Mouse (Mus musculus) cortical plate, adult 2 months (tissue): ENCODE measurements at regions not wholly inside any gene's neighbourhood (a gene's known extent, or its start where the extent isn't known, plus 50 kb on each side); places are given as distances from the start of the nearest gene placed in this dataset.

Experiments used
- H3K27ac ChIP-seq: fragments of 200-500 bp; 2 replicates; pipeline ENCODE4 v1.5.1; 2012; ENCODE audit warnings: low read length, control low read depth, inconsistent platforms; ENCODE audit not compliant: insufficient read depth
- H3K4me1 ChIP-seq: fragments of 200-500 bp; 2 replicates; pipeline ENCODE4 v1.6.1; 2011; ENCODE audit warnings: low read length; ENCODE audit not compliant: control insufficient read depth, insufficient read depth
- H3K4me3 ChIP-seq: fragments of 200-500 bp; 2 replicates; pipeline ENCODE4 v1.5.1; 2011; ENCODE audit warnings: mild to moderate bottlenecking, low read length, control low read depth; ENCODE audit not compliant: insufficient read depth
- CTCF ChIP-seq: fragments of 200-500 bp; IDR thresholded peaks from 2 replicates; pipeline ENCODE4 v1.5.1; 2011; ENCODE audit warnings: mild to moderate bottlenecking, control low read depth, low read length; ENCODE audit not compliant: insufficient read depth; ENCODE audit errors: extremely low read depth
- POLR2A ChIP-seq: fragments of 200-500 bp; IDR thresholded peaks from 2 replicates; pipeline ENCODE4 v1.6.1; 2011; ENCODE audit warnings: mild to moderate bottlenecking, low read length, control low read depth; ENCODE audit not compliant: insufficient read depth; ENCODE audit errors: extremely low read depth

DNA sequence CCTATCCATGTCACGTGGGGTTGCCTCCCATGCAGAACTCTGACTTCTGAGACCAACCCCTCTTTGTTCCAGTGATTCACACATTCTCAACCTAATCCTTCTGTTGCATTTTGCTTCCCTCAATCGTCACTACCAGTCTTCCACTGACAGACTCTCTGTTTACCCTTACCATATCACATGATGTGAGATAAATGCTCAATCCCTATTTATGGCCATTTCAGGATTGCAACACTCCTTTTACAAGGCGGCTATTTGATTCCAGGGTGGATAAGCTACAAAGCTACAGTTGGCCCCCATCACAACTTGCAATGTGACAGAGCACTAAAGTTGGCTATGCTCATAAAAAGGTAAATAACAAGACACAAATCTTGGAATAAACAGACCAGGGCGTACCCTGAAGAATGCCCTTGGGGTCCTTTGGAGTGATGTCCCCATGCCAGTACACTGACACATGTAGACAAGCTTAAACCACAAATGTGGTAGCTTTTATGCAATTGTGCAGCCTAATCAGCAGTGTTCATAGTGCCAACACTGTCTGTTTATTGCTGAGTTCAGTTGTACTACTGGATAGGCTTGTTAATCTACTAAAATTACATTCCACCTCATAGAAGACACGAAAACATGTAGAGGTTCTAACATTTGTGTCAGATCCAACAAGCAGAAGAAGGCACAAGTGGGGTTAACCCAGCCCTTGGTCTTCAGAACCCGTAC is 384.4 kb downstream of the Osr1 start:
- no peak for TF ChIP-seq POLR2A
- TF ChIP-seq CTCF: no peak
- no peak overlapping the region for H3K4me3 ChIP-seq
- H3K4me1 ChIP-seq: no peaks in the 10 kb centered on the region
- H3K27ac ChIP-seq: no peak overlapping the region

DNA sequence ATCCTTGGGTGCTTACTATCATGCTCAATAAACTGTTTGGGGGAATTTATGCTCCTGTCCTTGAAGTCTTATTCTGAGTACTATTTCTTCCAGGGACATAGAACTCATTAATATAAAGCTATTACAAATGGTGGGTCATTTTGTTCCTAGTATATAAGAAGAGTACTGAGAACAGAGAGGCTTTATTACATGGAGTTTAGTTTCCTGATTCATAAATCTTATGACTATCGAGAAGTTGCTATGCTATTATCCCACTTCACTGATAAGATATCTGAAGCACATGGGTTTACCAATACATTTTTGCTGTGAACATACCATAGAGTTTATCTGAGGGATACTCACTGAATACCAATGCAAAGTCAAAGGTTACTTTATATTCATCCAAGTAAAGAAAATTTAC is 399.5 kb downstream of the Osr1 start:
- Histone ChIP-seq H3K27ac (no peak overlapping the region), H3K4me1 (no peaks in the 10 kb centered on the region), H3K4me3 (no peak overlapping the region)
- TF ChIP-seq POLR2A (no peak), CTCF (no peak)

DNA sequence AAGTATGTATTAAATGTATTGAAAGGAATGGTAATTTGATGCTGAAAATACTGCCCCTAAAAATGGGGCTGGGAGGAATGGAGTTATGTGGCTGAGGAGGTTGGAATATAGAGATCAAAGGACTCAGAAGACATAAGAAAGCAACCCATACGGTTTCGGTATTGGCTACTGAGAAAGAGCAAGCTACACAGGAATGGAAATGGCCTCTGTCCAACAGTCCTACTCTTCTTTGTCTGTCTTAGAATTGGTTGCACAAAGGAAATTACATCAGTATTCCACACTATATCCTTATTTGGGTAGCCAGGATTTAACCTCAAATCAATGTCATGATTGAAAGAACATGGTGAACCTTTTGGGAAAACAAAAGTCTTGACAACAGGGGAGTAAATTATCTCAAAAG is 399.0 kb upstream of the Nt5c1b start:
- H3K4me1 ChIP-seq: no peaks in the 10 kb centered on the region
- H3K27ac ChIP-seq: no peak overlapping the region
- TF ChIP-seq POLR2A (no peak), CTCF (no peak)
- H3K4me3 ChIP-seq: no peak overlapping the region

DNA sequence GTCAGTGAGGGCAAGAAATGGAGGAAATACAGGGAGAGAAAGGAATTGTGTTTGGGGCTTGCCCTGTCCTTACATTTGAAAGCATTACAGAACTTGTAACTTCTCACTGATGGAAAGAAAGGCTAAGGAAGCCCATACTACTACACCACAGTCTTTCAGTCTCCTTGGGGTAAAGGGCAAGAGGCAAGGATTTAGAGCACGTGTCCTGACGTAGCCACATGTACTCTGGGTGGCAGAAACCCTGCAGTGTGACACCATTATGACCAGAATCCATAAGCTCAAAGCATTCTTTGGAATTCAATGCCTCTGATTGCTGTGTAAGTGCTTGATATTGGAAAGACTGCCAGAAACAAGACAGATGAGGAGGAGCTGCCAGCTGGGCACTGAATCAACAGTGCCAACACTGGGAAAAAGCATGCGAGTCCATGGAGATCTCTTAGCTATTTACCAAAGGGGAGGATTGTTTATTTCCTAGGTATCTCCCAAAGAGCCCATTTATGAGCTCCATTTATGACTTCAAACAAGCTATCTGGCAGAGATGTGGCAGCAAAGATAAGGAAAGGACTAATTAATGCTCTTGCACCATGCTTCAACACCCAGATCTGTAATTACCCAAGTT is 391.2 kb upstream of the Nt5c1b start:
- Histone ChIP-seq H3K27ac (no peak overlapping the region), H3K4me3 (no peak overlapping the region), H3K4me1 (no peaks in the 10 kb centered on the region)
- TF ChIP-seq CTCF: no peak
- TF ChIP-seq POLR2A: no peak

DNA sequence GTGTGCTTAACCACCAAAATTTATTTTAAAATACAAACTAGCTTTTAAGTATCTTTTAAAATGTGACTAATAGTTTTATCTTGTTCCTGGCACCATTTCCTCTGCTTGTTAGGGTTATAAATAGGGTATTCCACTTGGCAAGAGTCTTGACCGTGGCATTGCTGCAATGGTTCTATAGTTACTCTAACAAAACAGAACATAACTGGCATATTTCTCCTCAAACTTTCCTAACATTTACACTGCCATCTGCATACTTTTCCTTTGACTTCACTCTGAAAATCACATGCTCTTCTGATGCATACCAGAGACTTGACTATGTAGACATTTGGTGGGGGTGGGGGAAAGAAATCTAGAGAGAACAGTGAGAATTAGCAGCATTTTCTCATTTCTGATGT is 390.7 kb upstream of the Nt5c1b start:
- Histone ChIP-seq H3K4me1 (no peaks in the 10 kb centered on the region), H3K4me3 (no peak overlapping the region), H3K27ac (no peak overlapping the region)
- no peak for TF ChIP-seq POLR2A
- no peak for TF ChIP-seq CTCF

DNA sequence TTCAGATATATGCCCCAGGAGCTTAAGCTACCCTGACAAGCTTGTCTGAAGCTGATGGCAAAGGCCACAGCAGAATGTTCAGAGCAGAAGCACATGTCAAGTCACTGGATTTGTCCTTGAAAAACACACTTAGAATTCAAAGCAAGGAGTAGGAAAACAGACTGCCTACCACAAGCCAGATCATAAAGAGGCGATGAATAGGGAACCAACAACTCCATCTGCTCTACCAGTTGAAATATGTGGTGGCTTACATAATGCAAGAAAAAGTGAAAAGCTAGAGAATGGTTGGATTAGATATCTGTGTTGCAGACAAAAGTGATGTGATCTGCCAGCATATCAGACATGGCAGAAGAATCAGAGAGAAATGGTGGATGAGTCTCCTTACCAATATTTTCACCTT is 378.5 kb upstream of the Nt5c1b start:
- H3K27ac ChIP-seq: no peak overlapping the region
- TF ChIP-seq POLR2A: no peak
- TF ChIP-seq CTCF: no peak

DNA sequence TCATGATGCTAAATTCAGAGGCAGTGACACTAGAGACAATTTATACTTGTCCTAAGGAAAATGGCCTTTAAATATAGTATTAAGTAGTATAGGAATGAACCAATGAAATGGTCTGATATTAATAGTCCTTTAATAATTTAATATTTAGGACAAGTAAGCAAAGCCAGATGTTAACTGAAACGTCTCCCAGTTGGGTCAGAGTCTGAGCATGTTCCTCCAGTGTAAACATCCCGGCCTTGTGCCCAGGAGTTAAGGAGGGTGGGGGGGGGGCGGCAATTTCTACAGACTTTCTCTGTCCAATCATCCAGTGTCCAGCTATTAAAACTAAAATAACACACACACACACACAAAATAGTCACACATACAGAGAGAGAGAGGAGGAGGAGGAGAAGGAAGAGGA is 374.1 kb upstream of the Nt5c1b start:
- TF ChIP-seq POLR2A (no peak), CTCF (no peak)
- H3K27ac ChIP-seq: no peak overlapping the region
- no peaks in the 10 kb centered on the region for H3K4me1 ChIP-seq
- no peak overlapping the region for H3K4me3 ChIP-seq

More for the DNA sequence above, 378.5 kb upstream of the Nt5c1b start:
- Histone ChIP-seq H3K4me1 (no peaks in the 10 kb centered on the region), H3K4me3 (no peak overlapping the region)

DNA sequence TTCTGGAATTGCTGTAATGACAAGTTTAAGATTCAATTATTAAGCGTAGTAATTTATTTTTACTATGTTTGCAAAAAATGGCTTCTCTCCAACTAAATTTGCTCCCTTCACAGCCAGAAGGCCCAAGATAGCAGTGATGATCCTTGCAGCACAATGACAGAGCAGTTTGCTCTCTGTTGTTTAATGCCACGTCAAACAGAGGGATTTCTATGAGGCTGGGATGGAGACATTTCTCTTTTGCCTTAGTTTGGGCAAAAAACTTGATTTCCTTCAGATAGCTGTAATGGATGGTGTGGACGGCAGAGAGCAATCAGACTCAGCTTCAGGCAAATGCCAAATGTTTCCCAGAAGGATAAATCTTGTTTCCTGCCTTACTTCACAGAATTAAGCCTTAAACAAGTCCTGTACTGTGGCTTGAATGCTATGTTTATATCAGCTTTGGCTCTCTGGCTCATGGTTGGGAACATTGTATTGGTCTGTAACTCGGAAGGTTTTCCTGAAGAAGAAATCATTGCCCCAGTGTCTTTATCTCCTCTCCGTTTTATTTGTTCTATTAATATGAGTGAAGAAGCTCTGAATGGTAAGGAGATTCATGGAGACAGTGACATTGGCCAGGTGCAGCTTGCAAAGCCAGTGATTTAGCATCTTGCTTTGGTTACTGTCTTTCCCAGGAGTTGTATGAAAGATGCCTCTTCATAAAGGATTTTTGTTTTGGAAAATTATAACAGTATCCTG is 373.2 kb upstream of the Nt5c1b start:
- Histone ChIP-seq H3K4me1 (no peaks in the 10 kb centered on the region), H3K4me3 (no peak overlapping the region), H3K27ac (no peak overlapping the region)
- TF ChIP-seq POLR2A (no peak), CTCF (no peak)

DNA sequence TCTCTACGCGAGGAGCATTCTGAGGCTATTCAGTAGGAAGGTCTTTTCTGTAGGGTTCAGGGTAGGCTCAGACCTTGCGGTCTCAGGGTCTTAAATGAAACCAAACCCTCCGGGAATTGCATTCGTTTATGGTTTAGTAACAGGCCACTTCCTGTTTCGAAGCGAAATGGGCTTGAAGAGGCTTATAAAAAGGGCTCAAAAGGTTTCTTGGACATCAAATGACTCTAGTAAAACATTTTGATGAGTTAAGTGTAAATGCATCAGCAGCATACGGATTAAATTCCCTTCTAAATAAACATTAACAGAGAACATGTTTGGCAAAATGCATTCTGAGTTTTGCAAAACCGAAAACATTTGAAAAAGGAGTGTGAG is 372.6 kb upstream of the Nt5c1b start:
- Histone ChIP-seq H3K4me3 (no peak overlapping the region), H3K27ac (no peak overlapping the region), H3K4me1 (no peaks in the 10 kb centered on the region)
- TF ChIP-seq CTCF (no peak), POLR2A (no peak)

DNA sequence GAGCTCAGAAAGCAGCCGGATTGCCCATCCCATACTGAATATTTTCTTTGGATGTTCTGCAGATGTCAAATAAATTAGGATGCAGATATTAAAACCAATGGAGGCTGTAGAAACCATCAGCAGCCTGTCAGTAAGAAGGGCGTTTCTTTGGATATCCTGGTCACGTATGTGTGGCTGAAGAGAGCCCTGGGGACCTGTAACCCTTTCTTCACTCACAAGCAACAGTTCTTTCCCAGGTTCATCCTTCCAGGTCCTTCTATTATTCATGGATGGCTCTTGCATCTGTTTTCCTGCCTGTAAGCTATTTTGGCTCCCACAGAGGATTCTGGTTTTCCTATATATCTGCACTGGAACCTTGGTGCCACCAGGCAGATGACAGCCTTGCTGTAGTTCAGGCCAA is 372.2 kb upstream of the Nt5c1b start:
- no peak for TF ChIP-seq POLR2A
- TF ChIP-seq CTCF: no peak
- no peak overlapping the region for H3K4me3 ChIP-seq

More for the DNA sequence above, 372.2 kb upstream of the Nt5c1b start:
- no peaks in the 10 kb centered on the region for H3K4me1 ChIP-seq
- no peak overlapping the region for H3K27ac ChIP-seq
